Mouse (Mus musculus) megakaryocyte-erythroid progenitor cell, adult 5-6 weeks (primary cell): ENCODE measurements around the gene Dglucy. TPM values are rescaled to one million over a fixed set of nuclear protein-coding genes. Genes with fewer than 3 reads are reported as not detected.

Experiments used
- ATAC-seq: replicated peaks from 2 replicates; pipeline ENCODE4 v1.8.0; 2016; ENCODE audit warnings: mild to moderate bottlenecking, inconsistent platforms; ENCODE audit not compliant: severe bottlenecking, poor library complexity, low FRiP score, low TSS enrichment
- total RNA-seq, 2 experiments: library from RNA; stranded (forward) in 1 of 2; stranded (reverse) in 1 of 2; fragments of 200-1000, 215-1000 nt in 1 of 2; fragments of >200 nt in 1 of 2; fragmentation: Nextera tagmentation in 1 of 2; gene quantifications; 2 replicates each; pipeline ENCODE4 v1.2.3; 2014 to 2017

Dglucy gene
- total RNA-seq, 2 experiments from 2014 or later: 1.2 to 7.4 TPM

DNA sequence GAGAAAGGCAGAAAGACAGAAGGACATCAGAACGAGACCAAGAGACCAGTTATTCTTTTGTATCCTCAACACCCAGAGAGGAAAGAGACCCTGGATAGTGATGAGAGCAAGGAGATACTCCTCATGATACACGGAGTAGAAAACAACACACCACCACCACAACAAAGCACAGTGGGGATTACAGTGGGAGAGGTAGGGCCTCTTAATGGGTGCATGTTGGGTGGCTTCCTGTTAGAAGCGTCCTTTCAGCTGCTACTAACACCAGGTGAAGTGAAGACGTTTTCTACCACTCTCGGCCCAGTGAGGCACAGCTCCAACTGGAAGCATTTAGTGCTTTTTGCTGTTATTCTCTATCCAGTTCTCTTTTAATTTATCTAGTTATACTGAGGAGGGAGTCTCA lies 128.0 kb downstream of the Dglucy start:
- no peak for ATAC-seq

DNA sequence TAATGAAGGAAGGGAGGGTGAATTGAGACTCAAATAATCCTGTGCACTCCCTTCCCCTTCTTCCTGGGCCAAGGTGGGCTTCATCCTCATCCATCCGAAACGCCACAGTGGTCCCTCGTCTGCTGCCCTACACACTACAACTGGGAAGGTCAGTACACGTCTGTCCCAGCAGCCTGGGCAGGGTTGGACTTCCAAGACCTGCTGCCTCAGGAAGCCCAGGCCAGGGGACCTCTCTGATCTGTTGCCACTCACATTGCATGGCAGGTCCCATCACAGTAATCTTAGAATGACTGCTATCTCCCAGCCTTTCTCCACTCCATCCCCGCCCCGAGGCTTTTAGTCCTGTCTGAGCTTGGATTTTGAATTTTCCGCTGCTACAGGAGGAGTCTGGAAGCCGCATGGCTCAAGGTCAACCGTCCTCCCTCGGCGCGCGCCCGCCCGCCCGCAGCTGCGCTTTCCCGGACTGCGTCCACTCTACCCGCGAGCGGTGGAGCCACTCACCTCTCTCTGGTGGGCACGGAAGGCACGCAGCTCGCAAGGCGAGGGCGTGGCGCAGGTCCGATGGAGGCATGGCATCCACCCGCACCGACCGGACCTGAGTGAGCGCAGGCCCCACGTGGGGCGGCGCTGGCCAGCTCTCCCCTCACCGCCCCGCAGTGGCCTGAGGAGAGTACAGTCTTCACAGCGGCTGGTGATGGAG lies 128.9 kb downstream of the Dglucy start, which contains the start of gene Gpr68:
Gene Gpr68 (minus strand): TSS at position 601 of the 700 bp plus-strand sequence.
- peak; percentile 23; the same call in 1 of the 2 replicates for ATAC-seq

DNA sequence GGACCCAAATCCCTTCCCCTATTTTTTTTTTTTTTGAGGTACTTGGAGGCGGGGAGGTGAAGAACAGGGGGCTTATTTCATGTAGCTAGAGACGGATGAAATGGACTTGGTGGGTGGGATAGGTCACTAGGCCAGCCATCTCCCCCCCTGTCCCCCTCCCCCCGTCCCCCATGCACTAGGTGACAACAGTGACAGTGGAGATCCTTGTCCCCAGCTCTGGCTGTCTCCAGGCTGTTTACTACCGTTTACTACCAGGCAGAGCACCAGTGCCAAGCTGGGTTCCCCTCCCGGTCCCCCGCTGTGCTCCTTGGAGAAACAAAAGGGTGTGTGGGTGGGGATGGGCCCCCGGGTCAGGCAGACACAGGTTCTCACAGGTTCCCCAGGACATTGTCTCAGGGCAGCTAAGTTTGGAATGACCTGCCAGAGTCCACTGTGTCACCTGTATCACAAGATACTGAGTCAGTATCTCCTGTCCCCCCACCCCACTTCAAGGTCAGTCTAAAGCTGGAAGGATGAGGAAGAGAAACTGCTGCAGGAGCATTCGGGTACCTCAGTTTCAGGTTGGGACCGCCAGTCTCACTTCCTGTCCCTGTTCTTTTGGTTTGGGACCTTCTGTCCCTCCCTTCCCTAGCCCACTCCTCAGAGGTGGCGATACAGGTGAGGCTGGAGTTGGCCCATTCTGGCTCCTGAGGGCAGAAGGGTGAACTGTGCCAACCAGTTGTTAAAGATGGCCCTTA lies 129.6 kb downstream of the Dglucy start:
- ATAC-seq: no peak

DNA sequence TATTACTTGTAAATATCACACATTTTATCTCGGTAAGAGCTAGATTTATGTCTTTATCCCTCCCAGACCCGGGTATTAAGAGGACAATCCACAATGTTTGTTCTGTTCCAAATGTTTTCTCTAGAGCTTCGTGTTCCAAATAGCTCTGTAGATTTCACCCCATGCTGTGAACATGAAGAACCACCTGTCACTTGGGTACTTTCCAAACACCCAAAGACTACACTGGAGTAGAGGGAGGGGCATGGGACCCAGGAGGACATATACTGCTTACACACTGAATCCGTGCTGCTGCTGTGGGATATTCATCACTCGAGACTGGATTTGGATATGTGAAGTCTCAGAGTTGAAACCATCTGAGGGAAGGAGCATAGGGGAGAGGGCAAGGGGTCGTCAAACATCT lies 130.9 kb downstream of the Dglucy start:
- no peak for ATAC-seq

DNA sequence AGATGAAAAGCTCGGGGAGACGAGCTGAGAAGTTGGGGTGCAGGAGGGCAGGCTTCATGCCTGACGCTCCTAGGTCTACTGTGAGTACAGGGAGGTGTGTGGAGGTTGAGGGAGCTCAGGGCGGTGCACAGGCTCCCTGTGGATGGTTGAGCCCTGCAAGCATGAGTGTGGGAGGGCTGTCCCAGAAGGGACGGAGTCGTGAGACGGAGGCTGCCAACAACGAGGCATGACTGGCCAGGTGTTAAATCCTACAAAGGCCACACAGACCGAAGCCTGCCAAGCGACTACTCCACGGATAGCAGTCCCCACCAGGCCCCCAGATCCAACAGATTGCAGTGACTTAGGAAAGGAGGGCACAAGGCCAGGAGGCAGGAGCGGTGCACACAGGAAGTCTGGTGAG lies 131.9 kb downstream of the Dglucy start:
- no peak for ATAC-seq

DNA sequence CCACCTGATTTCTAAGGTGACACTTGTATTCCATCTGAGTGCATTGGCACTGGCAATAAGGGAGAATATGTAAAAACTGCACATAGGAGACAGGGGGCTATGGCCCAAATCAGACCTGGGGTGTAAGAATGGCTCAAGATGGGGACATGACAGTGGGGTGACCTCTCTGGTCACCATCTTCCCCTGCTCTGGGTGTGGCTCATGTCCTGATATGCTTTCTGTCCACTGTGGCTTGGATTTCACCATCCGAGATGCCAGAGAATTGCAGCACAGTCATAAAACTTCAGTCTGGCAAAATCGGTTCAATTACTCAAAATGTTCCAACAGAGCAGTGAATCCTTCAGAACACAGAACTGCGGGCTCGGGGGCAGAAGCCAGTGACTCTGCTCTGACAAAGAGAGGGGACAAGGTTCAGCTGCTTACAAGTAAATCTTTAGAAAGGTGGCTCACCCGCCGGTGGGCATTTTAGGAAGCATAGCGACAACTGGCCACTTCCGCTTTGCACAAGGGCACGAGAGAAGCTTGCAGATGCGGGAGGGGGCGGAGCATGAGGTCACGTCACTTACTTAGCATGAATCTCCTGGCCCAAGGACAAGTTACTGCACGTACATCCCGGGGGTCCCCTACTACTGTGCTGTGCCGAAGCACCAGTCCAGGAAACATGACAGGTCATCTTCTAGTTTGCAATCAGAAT lies 145.9 kb downstream of the Dglucy start:
- no peak for ATAC-seq

DNA sequence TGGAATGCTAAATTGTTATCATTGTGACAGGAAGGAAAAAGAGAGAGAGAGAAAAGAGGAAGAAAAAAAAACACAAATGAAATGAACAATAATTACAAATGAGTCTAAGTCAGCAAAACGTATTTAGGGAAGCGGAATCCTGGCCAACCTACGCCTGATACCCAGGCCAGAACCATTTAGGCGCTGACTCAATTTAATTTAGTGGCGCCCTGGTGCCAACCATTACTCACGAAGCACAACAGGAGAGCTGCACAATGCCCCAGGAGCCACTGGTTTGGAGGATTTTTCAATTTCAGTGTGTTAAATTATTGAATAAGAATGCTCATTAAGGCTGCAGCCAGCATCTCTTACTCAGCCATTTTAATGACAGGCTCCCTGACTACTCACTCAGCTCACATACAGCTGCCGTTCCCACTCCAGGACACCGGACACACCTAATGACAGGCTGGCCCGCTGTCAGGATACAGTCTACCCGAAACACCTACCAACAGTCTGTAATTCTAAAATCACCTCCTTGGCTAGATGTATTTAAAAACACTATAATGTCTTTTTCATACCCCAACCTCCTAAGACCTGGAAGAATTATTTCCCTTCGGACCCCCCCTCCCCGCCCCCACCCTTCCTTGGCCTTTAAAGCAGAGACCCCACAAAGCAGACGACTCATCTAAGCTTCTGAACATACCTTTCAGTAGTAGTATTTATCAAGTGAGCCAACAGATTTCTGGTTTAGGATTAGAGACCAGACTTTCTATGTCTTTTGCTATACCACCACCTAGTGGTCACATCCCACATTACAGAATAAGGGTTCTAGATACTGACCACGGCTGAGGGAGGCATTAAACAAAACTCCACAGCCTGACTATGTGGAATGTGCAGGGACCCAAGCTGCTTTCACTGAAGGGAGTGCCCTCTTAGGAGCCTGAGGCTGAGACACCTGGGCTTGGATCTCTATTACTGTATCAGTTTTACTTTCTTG lies 147.1 kb downstream of the Dglucy start:
- ATAC-seq: peak; percentile 71

DNA sequence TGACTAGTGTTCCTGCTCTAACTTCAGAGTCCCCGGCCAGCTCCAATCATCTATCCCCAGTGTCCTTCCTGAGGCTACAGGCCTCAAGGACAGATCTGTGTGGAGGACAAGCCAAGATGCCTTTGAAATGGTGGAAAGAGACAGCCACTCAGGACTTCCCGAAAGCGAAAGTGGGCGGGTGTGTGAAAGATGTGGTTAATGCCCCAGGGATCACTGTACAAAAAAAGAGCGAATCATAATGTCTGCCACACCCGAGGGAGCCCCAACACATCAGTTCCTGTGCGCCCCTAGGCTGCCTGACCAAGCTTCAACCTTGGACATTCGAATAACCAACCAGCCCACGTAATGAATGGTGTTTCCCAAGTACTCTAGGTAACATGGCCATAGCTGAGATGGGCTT lies 149.4 kb downstream of the Dglucy start:
- no peak for ATAC-seq

DNA sequence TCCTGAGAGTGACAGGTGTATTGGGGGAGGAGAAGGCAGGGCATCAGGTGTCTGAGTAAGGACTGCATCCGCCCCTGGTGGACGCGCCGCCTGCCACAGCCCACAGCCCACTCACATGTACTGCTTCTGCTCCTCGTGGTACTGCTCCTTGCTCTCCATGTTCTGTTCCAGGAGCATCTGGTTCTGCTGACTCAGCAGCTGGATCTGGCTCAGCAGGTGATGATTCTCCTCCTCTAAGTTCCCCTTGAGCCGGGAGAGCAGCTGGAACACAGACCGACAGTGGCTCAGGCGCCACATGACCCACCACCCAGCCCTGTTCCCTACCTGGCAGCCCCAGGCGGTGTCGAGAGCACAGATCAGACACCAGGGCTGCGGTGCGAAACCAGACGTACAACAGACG lies 152.8 kb downstream of the Dglucy start:
- no peak for ATAC-seq

DNA sequence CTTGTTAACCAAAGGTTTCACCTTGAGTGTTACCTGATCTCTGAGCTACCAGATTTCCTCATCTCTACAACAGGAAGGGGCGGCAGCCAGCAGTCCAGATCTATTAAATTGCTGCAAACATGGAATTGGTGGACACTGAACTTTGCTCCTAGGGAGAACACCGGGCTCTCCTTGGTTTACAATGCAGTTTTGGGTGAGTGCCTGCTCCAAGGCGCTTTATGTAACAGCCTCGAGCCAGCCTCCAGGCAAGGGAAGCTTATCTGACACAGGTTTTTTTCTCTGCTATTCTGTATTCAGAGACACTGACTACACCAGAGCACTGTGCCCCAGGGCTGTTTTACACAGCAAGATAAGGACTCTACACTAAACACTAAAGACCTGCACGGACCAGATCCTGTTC lies 155.9 kb downstream of the Dglucy start:
- no peak for ATAC-seq

DNA sequence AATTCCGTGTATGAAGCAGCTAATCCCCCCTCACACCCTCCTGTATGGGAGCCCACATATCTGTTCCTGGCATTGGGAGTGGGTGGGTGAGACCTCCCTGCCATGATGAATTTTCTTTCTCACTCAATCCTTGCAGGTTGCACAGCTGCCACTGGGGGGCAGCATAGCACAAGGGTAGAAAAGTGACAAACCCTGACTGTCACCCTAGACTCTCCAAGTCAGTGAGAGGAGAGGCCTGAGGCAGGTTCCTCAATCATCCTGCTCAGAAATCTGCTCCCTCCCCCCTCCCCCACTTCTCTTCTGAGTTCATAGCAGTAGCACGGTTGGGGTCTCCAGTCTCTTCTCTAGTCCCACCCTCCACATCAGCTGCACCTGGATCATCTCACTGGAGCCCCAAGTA lies 157.3 kb downstream of the Dglucy start:
- peak; percentile 64 for ATAC-seq

DNA sequence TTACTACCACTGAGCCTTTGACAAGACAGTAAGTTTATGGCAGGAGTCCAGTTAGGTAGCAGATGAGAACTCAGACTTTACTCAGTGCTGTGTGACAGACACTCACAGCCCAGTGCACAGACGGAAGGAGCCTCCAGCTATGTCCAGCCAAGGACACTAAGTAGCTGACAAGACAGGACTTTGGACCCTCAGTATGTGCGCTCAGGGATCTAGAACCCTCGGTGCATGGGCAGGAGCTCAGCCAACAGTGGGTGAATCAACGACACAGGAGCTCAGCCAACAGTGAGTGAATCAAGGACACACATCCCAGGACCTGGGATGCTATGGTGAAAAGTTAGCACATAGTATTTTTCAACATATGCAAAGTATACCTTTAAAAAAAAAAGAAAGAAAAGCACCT lies 157.9 kb downstream of the Dglucy start:
- no peak for ATAC-seq

DNA sequence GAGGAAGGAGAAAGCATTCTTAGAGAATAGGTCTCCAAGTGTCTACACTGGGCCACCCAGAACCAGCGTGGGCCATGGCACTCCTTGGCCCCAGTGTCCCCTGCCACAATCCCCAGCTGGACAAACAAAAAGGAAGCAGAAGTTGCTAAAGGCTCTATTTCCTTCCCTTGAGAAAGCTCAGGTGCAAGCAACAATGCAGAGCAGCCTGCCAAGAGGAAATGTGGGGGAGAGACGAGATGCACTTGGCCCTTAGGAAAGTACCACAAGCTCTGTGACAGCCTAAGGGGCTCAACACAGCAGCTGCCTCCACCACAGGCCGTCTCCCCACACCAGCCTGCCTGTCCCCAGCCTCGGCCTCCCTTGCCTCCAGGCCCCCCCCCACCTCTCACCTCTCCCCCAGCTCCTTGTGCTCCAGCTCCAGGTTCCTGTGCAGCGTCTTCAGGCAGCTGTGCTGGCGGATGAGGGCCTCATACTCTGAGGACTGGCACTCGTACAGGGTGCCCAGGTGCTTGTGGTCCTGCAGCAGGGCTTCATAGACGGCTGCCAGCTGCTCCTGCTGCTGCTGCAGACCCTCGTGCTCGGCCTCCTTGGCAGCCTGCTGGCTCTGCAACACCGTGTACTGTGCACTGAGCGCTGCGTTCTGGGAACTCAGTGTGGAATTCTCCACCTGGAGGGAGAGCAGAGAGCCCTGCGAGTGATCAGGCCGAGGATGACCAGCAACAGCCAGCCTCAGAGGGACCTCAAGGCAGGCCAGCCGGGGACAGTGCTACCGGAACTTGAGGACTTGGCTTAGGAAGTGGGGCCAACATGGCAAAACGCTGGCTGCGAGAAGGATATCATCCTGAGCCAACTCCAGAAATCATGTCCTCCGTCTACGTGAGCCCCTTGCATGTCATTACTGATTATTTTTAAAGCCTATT lies 158.8 kb downstream of the Dglucy start:
- no peak for ATAC-seq

DNA sequence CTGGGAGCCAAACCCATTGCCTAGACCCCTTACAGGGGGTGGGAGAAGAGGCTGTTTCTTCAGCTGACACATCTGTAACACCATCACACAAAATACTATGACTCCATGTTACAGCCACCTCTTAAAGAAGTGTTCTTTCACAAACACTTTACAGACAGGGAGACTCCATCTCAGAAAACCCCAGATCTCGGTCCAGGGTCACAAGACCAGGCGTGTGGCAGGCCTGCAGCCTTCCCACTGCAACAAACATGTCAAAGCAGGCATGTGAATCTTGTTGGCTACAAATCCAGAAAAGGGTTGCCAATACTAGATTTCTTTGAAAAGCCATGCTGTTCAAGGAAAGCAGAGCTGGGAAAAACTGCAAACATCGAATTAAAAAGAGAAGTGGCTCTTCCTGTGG lies 162.5 kb downstream of the Dglucy start:
- no peak for ATAC-seq

DNA sequence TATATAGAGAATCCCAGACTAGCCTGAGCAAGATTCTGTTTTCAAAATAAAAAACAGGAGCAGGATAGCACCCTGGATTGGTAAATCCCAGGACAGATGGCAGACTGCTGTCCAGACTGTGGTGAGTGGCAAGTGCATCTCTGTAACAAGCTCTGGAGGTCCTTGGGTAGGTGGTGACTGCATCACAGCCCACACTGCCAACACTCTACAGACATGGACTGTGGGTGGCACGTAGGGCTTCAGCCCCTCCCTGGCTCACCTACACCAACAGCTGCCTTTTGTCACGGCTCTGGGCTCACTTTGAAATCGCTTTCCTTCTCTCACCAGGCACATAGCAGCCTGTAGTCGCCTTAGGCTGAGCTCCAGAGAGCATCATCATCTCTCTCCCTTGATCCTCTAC lies 164.3 kb downstream of the Dglucy start:
- no peak for ATAC-seq

DNA sequence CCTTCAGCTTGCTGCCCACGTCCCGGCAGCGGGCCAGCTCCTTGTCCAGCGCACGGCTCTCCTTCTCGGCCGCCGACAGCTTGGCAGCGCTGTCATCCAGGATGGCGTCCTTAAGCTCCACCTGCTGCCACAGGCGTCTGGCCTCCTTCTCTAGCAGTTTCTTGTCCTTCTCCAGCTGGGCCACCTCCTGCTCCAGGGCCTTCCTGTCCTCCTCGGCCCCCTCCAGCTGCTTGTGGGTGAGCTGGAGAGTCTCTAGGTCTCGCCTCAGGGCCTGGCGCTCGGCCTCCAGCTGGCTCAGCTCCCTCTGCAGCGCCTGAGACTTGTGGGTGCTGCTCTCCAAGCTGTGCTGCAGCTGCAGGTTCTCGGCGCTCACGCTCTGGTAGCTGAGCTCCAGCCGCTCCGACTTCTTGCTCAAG lies 166.1 kb downstream of the Dglucy start:
- ATAC-seq: no peak

DNA sequence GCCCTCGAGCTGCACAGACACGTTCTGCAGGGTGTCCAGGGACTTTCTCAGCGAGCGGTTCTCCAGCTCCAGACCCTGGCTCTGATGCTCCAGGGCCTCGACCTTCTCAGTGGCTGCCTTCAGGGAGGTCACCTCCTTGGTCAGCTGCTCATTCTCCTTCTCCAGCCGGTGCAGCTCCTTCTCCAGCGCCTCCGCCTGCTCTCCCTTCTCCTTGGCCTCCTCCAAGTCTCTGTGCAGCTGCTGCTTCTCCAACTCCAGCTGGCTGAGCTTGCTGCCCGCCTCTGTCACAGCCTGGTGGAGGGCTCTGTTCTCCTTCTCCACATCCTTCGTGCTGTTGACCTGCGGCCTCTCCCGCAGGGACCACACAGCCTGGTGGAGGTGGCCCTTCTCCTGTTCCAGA lies 166.6 kb downstream of the Dglucy start:
- ATAC-seq: no peak

DNA sequence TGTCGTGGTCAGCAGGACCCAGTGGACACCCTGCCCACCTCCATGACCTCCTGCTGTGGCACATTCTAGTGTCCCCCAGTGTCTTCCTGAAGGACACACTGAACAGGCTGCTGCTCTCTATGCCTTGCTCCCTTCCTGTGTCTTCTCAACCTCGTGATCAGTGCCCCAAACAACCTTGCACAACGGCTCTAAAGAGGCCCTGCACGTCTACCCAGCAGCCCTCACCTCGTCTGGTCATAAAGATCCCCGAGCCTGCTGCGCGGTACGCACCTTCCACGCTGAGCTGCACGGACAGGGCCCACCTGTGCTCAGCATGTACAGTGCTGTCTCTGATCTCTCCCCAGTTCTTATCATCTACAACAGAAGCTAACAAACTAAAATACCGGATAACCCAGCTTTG lies 167.1 kb downstream of the Dglucy start:
- no peak for ATAC-seq
